Mouse (Mus musculus): ENCODE results near the gene Fam186b. TPM values are rescaled to one million over a fixed set of nuclear protein-coding genes. Genes with fewer than 3 reads are reported as not detected.
"Not testable (repeated sequence)": the region's sequence is repeated elsewhere in the genome, so short reads cannot be mapped to it uniquely, and the experiment has no call there.

Fam186b gene
- polyA plus RNA-seq, 1 experiment from 2014 or later, result 0.85 TPM

DNA sequence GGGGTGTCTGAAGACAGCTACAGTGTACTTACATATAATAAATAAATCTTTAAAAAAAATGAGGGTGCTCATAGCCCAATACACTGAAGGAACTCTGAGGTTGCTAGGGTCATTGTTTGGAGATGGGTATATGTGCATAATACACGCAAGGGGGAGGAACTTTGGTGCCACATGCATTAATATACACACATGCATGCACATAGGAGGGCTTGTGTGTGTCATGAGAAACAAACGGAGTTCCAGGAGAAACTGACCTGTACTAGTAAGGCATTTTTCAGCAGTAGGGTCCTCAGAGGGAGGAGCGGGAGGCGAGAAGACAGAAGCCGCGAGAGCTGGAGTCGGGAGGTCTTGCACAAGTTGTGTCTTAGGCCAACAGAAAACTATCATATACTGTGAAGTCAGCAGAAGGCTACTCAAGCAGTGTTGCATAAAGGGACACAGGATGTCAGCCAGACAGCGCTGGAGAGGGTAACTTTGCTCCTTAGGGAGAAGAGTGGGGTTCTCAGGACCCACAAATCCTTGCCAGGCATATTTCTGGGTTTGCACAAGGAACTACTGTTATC lies 36.4 kb downstream of the Fam186b start:
- H3K9me3 ChIP-seq (ENCODE audit: control insufficient read depth, low read length), result no peaks in the 10 kb centered on the region
- H3K4me1 ChIP-seq (ENCODE audit: control insufficient read depth, insufficient read depth, low read depth, low read length), result no peaks in the 10 kb centered on the region; the same call in 1 of the 2 replicates
- H3K9ac ChIP-seq (ENCODE audit: low read depth, low read length), result no peak overlapping the region
- H3K4me2 ChIP-seq (ENCODE audit: low read length), result peak overlapping the region; percentile 55
- peak; percentile 59 for ATAC-seq
- no peaks in the 10 kb centered on the region for H3K27me3 ChIP-seq (replicated peaks; ENCODE audit: control insufficient read depth, insufficient read depth, low read length)
- peak overlapping the region; percentile 23 for H3K4me3 ChIP-seq (ENCODE audit: low read length)
- H3K27ac ChIP-seq (ENCODE audit: low read depth, low read length), result 0 out of 2 replicates have a peak overlapping the region, but pooled peaks have one; percentile 48
- 70% methylated on average over 8 of the region's 8 CpGs for WGBS
- H3K36me3 ChIP-seq (ENCODE audit: control insufficient read depth, insufficient read depth, low read length), result no peaks in the 10 kb centered on the region

GRCm38 (mm10) chr15:99255241-99255749 lies 40.4 kb downstream of the Fam186b start:
- no peak for ATAC-seq
- Histone ChIP-seq H3K9ac (ENCODE audit: low read depth, low read length) (no peak overlapping the region), H3K9me3 (ENCODE audit: control insufficient read depth, low read length) (no peaks in the 10 kb centered on the region), H3K4me3 (ENCODE audit: low read length) (no peak overlapping the region), H3K4me2 (ENCODE audit: low read length) (no peak overlapping the region), H3K4me1 (ENCODE audit: control insufficient read depth, insufficient read depth, low read depth, low read length) (peaks cover 7% of the 10 kb centered on the region), H3K27ac (ENCODE audit: low read depth, low read length) (no peak overlapping the region), H3K27me3 (replicated peaks; ENCODE audit: control insufficient read depth, insufficient read depth, low read length) (no peaks in the 10 kb centered on the region), H3K36me3 (ENCODE audit: control insufficient read depth, insufficient read depth, low read length) (no peaks in the 10 kb centered on the region)
- 84% methylated on average over 6 of the region's 6 CpGs for WGBS

DNA sequence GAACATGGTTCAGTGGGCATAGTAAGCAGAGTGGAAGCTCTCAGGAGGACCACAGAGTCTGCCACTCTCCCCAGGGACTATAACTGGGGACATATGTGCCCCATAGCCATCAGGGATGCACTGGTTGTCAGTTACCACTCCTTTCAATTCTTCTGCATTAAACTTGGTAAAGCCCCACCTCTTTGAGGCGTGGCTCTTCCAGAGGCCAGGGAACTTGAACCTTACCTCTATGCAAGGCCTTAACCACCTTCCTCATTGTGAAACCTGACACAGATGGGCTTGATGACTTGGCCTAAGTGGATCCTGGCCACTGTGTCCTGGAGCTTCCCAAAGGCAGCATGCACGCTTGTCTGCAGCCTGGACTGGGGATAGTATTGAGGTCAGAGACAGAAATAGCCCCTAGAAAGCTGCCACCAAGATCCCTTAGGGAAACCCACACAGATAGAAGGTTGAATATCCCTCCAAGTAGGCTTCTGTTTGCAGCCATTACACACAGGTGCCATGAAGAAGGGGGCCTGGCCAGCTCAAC lies 41.1 kb downstream of the Fam186b start:
- H3K4me3 ChIP-seq (ENCODE audit: low read length), result no peak overlapping the region
- no peaks in the 10 kb centered on the region for H3K9me3 ChIP-seq (ENCODE audit: control insufficient read depth, low read length)
- no peak overlapping the region for H3K27ac ChIP-seq (ENCODE audit: low read depth, low read length)
- peaks cover 7% of the 10 kb centered on the region for H3K4me1 ChIP-seq (ENCODE audit: control insufficient read depth, insufficient read depth, low read depth, low read length)
- ATAC-seq, result no peak
- no peaks in the 10 kb centered on the region for H3K36me3 ChIP-seq (ENCODE audit: control insufficient read depth, insufficient read depth, low read length)
- no peaks in the 10 kb centered on the region for H3K27me3 ChIP-seq (replicated peaks; ENCODE audit: control insufficient read depth, insufficient read depth, low read length)
- no peak overlapping the region for H3K9ac ChIP-seq (ENCODE audit: low read depth, low read length)
- H3K4me2 ChIP-seq (ENCODE audit: low read length), result no peak overlapping the region
- WGBS, result 85% methylated on average over 2 of the region's 2 CpGs

DNA sequence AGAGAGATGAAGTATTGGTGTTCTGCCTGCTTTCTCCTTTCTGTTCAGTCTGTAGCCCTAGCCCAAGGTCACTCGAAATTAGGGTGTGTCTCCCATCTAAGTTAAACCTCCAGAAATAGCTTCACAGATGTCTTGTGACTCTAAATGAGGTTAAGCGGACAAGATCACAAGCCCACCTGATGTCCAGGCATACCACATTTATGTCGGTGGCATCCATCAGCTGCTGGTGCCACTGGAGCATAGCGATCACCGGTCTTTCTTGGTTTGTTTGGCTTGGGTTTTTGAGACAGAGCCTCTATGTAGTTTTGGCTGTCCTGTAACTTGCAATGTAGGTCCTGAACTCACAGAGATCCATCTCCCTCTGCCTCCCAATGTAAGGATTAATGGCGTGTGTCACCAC lies 41.9 kb downstream of the Fam186b start:
- no peaks in the 10 kb centered on the region for H3K9me3 ChIP-seq (ENCODE audit: control insufficient read depth, low read length)
- no peak overlapping the region for H3K27ac ChIP-seq (ENCODE audit: low read depth, low read length)
- 94% methylated on average over 6 of the region's 6 CpGs for WGBS
- no peak overlapping the region for H3K9ac ChIP-seq (ENCODE audit: low read depth, low read length)
- no peak overlapping the region for H3K4me3 ChIP-seq (ENCODE audit: low read length)
- H3K36me3 ChIP-seq (ENCODE audit: control insufficient read depth, insufficient read depth, low read length), result no peaks in the 10 kb centered on the region
- peaks cover 7% of the 10 kb centered on the region for H3K4me1 ChIP-seq (ENCODE audit: control insufficient read depth, insufficient read depth, low read depth, low read length)
- H3K4me2 ChIP-seq (ENCODE audit: low read length), result no peak overlapping the region
- no peaks in the 10 kb centered on the region for H3K27me3 ChIP-seq (replicated peaks; ENCODE audit: control insufficient read depth, insufficient read depth, low read length)
- no peak for ATAC-seq

GRCm38 (mm10) chr15:99253175-99253479 lies 42.6 kb downstream of the Fam186b start:
- H3K9me3 ChIP-seq (ENCODE audit: control insufficient read depth, low read length); H3K4me3 ChIP-seq (ENCODE audit: low read length); H3K4me1 ChIP-seq (ENCODE audit: control insufficient read depth, insufficient read depth, low read depth, low read length); ATAC-seq; H3K9ac ChIP-seq (ENCODE audit: low read depth, low read length); H3K27me3 ChIP-seq (replicated peaks; ENCODE audit: control insufficient read depth, insufficient read depth, low read length); H3K36me3 ChIP-seq (ENCODE audit: control insufficient read depth, insufficient read depth, low read length): not testable (repeated sequence)
- Histone ChIP-seq H3K4me2 (ENCODE audit: low read length) (peak overlapping the region; percentile 73; the same call in 1 of the 2 replicates), H3K27ac (ENCODE audit: low read depth, low read length) (peak overlapping the region; percentile 98; the same call in 1 of the 2 replicates)
- 48% methylated on average over 2 of the region's 2 CpGs for WGBS

DNA sequence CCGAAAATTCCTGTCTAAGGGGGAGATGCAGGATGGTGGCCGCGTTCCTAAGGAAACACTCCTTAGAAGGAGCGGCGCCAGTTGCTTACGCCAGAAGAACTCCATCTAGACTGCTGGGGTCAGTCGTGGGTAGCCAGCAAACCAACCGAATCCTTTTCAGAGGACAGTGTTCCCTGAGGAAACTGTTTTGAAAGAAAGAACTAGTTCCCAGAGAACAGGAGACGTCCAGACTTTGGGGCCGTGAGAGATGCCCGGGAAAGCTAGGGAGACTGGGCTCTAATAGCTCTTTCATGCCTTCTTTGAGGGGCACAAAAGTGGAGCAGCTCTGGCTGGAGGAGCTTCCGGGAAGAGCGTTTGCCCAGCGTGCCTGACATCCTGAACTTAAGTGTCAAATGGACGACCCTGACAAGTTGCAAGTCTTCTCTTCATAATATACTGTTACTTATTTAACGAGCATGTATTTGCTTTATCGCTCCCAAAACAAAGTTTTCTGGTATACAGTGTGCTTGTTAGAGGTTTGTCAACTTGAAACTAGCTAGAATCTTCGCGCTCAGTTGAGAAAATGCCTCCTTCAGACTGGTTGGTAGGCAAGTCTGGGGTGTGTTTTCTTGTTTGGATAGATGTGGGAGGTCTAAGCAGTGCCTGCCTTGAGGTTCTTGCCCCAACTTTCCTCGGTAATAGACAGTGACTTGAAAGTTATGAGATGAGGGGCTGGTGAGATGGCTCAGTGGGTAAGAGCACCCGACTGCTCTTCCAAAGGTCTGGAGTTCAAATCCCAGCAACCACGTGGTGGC lies 43.1 kb downstream of the Fam186b start:
- WGBS, result 5% methylated on average over 22 of the region's 22 CpGs
- peak overlapping the region; percentile 73 for H3K4me2 ChIP-seq (ENCODE audit: low read length)
- H3K4me1 ChIP-seq (ENCODE audit: control insufficient read depth, insufficient read depth, low read depth, low read length), result peaks cover 7% of the 10 kb centered on the region
- peak overlapping the region; percentile 98 for H3K27ac ChIP-seq (ENCODE audit: low read depth, low read length)
- ATAC-seq, result peak; percentile 66
- peak overlapping the region; percentile 72 for H3K4me3 ChIP-seq (ENCODE audit: low read length)
- H3K9ac ChIP-seq (ENCODE audit: low read depth, low read length), result peak overlapping the region; percentile 81
- no peaks in the 10 kb centered on the region for H3K27me3 ChIP-seq (replicated peaks; ENCODE audit: control insufficient read depth, insufficient read depth, low read length)
- no peaks in the 10 kb centered on the region for H3K9me3 ChIP-seq (ENCODE audit: control insufficient read depth, low read length)
- H3K36me3 ChIP-seq (ENCODE audit: control insufficient read depth, insufficient read depth, low read length), result peaks cover 7% of the 10 kb centered on the region

DNA sequence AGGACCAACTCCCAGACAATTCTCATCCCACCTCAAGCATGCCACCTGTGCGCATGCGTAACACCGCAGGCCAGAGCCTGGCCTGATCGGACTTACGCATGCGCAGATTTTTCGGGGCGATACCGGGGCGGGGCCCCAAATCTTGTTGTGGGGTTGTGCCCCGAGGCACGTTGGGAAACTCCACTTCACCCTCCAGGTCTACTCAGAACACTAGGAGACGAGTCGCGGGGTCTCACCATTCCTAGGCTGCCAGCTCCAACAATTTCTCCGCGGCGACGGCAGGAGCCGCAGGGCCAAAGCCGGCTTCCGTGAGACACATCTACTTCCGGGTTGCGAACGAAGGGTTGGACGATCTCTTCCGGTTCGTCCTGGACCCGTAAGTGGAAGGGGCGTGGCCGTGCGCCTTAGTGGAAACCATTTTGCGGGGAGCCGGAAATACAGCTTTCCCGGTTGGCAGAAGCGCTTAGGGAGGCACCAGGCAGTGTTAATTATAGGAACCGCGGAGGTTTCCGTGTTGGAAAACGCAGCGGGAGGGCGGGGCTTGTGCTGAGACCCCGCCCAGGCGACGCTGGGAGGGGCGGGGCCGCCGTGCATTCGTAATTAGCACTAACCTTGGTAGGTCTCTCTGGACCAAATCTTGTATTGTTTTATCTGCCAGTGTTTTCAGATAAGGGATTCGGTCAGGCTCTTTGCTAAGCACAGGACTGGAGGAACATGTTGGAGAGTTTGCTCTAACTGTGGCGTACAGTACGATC lies 43.9 kb downstream of the Fam186b start, which contains the start of gene Mcrs1:
Gene Mcrs1 (minus strand): TSS at position 336 of the 755 bp plus-strand sequence.
- peak within 1 kb of the TSS; percentile 98 for H3K27ac ChIP-seq (ENCODE audit: low read depth, low read length)
- under 1% methylated on average over 52 of the region's 52 CpGs for WGBS
- H3K27me3 ChIP-seq (replicated peaks; ENCODE audit: control insufficient read depth, insufficient read depth, low read length), result no peaks in the 10 kb centered on the region
- H3K4me2 ChIP-seq (ENCODE audit: low read length), result peak within 1 kb of the TSS; percentile 73
- H3K4me1 ChIP-seq (ENCODE audit: control insufficient read depth, insufficient read depth, low read depth, low read length), result peaks cover 7% of the 10 kb centered on the region
- peaks cover 11% of the 10 kb centered on the region for H3K36me3 ChIP-seq (ENCODE audit: control insufficient read depth, insufficient read depth, low read length)
- no peaks in the 10 kb centered on the region for H3K9me3 ChIP-seq (ENCODE audit: control insufficient read depth, low read length)
- peak within 1 kb of the TSS; percentile 72 for H3K4me3 ChIP-seq (ENCODE audit: low read length)
- ATAC-seq, result peak; percentile 96
- H3K9ac ChIP-seq (ENCODE audit: low read depth, low read length), result peak within 1 kb of the TSS; percentile 81

DNA sequence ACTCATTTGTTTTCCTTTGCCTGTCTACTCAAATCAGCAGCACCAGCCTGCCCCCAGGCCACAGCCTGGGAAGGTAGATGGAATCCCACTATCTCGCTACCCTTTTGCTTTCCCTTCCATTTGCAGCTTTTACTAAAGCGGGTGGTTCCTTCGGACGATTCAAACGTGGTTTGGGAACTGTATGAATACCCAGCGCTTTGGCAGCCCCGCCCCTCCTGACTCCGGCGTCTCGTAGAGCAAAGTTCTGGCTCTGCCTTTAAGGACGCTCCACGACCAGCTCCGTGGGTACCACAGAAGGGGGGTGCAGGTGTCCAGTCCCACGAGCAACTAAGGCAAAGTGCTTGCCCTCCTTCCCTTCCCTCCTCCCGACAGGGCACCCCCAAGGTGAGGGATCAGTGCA lies 44.6 kb downstream of the Fam186b start:
- Histone ChIP-seq H3K4me3 (ENCODE audit: low read length) (peak overlapping the region; percentile 72), H3K9ac (ENCODE audit: low read depth, low read length) (peak overlapping the region; percentile 63), H3K4me2 (ENCODE audit: low read length) (peak overlapping the region; percentile 73), H3K27ac (ENCODE audit: low read depth, low read length) (peak overlapping the region; percentile 48; the same call in 1 of the 2 replicates), H3K36me3 (ENCODE audit: control insufficient read depth, insufficient read depth, low read length) (peaks cover 15% of the 10 kb centered on the region)
- WGBS, result under 1% methylated on average over 14 of the region's 15 CpGs
- not testable (repeated sequence) for ATAC-seq; H3K9me3 ChIP-seq (ENCODE audit: control insufficient read depth, low read length); H3K27me3 ChIP-seq (replicated peaks; ENCODE audit: control insufficient read depth, insufficient read depth, low read length); H3K4me1 ChIP-seq (ENCODE audit: control insufficient read depth, insufficient read depth, low read depth, low read length)
